Mouse (Mus musculus): Measurements from ENCODE around the gene Ubqln4. TPM values are rescaled to one million over a fixed set of nuclear protein-coding genes. Genes with fewer than 3 reads are reported as not detected.
"Not testable (repeated sequence)": the region's sequence is repeated elsewhere in the genome, so short reads cannot be mapped to it uniquely, and the experiment has no call there.

Ubqln4 gene
- total and polyA plus RNA-seq, 3 experiments = 61.1 to 100 (median 96.2) TPM

- DNase-seq = not testable (repeated sequence)
Measured at GRCm38 (mm10) chr3:88596547-88596946, 43.0 kb downstream of the Ubqln4 start.

DNA sequence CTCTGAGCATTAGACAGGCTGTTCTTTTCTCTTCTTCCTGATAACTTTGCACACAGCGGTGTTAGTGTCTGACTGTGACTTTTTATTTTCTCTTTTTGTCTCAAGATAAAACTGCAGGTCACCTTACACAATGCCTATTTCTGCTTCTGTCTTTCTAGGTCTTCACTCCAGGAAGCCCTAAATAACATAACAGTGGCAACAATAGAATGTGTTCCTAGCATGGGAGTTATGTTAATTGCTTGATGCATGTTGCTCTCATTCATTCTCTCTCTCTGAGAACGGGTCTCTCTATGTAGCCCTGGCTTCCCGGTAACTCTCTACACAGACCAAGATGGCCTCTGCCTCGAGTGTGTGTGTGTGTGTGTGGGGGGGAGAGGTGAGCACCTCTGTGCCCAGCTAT, 48.9 kb downstream of the Ubqln4 start:
- no peak for DNase-seq

- peak; percentile 87 for DNase-seq
Measured at GRCm38 (mm10) chr3:88603714-88604161, 50.2 kb downstream of the Ubqln4 start.

- DNase-seq = no peak
Measured at GRCm38 (mm10) chr3:88604863-88605262, 51.3 kb downstream of the Ubqln4 start.

DNA sequence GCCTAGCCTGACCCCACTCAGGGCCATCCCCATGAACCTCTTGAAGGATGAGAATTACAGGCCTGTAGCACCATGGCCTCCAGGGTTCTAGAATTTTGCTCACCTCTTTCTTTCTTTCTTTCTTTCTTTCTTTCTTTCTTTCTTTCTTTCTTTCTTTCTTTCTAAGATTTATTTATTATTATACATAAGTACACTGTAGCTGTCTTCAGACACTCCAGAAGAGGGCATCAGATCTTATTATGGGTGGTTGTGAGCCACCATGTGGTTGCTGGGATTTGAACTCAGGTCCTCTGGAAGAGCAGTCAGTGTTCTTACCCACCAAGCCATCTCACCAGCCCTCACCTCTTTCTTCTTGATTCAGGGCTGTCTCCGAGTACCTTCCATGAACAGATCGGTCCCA, 52.1 kb downstream of the Ubqln4 start, which contains the start of gene Arhgef2:
Gene Arhgef2, plus strand, starts transcription at position 301 of the 400 bp plus-strand sequence.
- not testable (repeated sequence) for DNase-seq

- peak; percentile 88 for DNase-seq
Measured at GRCm38 (mm10) chr3:88607065-88607757, 53.7 kb downstream of the Ubqln4 start.

- no peak for DNase-seq
Measured at GRCm38 (mm10) chr3:88607758-88608138, 54.2 kb downstream of the Ubqln4 start.

DNA sequence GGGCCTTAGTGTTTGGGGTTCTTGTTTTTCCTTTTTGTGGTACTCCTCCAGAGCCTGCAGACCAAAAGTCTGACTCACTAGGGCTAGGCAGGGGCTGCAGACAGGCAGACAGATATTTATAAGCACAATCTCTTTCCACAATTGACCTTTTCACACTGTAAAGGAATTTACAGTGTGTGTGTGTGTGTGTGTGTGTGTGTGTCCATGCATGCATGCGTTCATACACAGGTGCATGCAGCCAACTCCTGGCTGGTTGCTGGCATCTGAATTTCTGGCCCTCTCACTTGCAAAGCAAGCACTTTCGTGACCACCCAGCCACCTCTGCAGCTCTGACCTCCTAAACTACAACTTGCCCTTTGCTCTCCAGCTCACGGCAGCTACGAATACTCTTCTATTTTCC, 55.5 kb downstream of the Ubqln4 start:
- DNase-seq = no peak

- DNase-seq = no peak
Measured at GRCm38 (mm10) chr3:88614418-88614817, 60.9 kb downstream of the Ubqln4 start.

DNA sequence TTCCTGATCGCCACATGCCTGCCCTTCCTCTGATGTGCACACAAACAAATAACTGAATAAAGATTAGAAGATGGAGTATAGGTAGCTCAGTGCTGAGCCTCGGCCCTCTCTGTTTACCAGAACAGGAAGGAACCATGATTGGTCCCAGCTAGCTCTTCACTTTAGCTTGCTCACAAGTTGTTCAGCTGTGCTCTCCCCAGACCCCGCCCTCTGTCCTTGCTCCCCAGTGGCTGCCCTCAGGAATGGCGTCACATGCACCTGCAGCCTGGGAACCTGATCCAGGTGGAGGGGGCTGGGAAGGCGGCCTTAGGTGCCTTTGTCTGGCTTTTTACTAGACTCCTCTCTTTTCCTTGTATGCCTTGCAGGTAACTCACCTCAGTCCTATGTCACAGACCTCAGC, 61.6 kb downstream of the Ubqln4 start:
- DNase-seq = no peak

DNA sequence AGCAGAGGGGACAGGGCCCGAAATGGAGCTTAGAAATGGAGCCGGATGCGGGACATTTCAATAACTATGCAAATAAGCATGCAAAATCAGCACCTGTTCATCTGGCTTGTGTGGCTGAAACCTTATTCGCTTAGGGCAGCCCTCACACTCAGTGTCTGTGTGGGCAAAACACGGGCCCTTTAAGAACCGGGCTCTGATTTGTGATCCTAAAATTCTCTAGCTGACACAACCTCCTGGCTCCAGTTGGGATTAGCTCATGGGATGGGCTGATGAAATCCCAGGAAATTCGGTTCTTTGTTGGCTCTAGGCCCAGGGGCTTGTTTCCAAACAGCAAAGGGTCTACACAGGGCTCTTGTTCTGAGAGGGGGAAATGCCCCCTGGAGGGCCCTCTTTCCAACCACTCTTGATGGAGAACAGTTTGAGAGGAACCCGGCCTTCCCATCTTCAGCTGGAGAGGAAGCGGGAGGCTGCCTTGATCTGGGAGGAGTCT, 62.4 kb downstream of the Ubqln4 start:
- peak; percentile 53 for DNase-seq

GRCm38 (mm10) chr3:88616951-88617500, 63.5 kb downstream of the Ubqln4 start:
- no peak for DNase-seq

DNA sequence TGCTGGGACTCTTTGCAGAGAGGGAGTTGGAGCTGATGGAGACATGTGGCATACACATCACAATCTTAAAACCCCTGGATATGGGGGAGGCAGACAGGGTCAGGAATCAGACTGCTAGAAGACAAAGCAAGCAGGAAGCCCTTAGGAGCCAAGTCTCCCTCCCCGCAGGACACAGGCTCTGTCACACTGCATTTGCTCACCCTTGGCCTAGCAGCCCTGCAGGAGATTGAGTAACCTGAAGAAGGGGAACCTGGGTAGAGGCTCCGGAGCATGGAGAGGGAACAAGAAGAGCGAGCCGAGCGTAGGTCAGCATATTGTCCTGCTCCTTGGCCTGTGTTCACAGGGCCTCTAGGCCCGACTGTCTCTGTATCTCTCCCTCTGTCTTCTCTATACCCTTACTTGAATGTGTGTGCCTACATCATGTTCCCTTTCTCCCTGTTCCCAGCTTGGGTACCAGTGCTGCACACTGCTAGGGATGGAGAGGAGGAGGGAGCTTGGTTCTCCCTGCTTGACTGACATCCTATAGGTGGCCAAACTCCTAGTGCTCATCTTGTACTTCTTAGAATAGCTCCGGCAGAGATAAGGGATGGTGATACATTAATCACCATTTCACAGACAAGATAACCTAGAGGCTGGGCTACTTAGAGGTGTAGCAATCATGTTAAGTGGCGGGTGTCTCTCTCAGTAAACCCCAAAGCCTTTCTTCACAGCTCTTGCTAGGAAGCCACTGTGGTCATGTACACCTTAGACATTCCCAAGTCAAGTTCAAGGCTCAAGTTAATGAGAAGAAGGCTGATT, 64.7 kb downstream of the Ubqln4 start:
- no peak for DNase-seq

Small RNA genes within 50 kb of the gene (microRNA-seq; reads per million reads assigned to microRNA genes)
- gene Mir1905 = 0 reads per million in 2 experiments

Other genes starting within 250 kb of the Ubqln4 start
- gene Glmp, start 228.7 kb upstream of the Ubqln4 start, total RNA-seq (2021) = 100 to 1,000 TPM; 229 to 231 TPM
- 145 and 186 TPM in 2 replicates for gene Glmp, start 228.7 kb upstream of the Ubqln4 start, polyA plus RNA-seq (2012; rRNA removed)
- gene Tmem79, start 217.6 kb upstream of the Ubqln4 start, total RNA-seq (2021) = 10 to 100 TPM; 13.9 to 14.1 TPM
- gene Tmem79, start 217.6 kb upstream of the Ubqln4 start, polyA plus RNA-seq (2012; rRNA removed) = 20.1 and 22.3 TPM in 2 replicates
- 10 to 100 TPM; 42.9 to 47.5 TPM for gene Smg5, start 217.5 kb upstream of the Ubqln4 start, total RNA-seq (2021)
- 56.3 and 60.2 TPM in 2 replicates for gene Smg5, start 217.5 kb upstream of the Ubqln4 start, polyA plus RNA-seq (2012; rRNA removed)
- gene Paqr6, start 189.2 kb upstream of the Ubqln4 start, total RNA-seq (2021) = 1 to 10 TPM; 1.1 to 4.7 TPM
- gene Paqr6, start 189.2 kb upstream of the Ubqln4 start, polyA plus RNA-seq (2012; rRNA removed) = 13.5 and 20.0 TPM in 2 replicates
- gene Bglap3, start 181.0 kb upstream of the Ubqln4 start, total RNA-seq (2021) = 1 to 10 TPM in 1 of 2 experiments, under 1 TPM in 1; 0.63 to 1.2 TPM
- not detected in 2 replicates for gene Bglap3, start 181.0 kb upstream of the Ubqln4 start, polyA plus RNA-seq (2012; rRNA removed)
- gene Bglap2, start 175.1 kb upstream of the Ubqln4 start, total RNA-seq (2021) = 1 to 10 TPM in 1 of 2 experiments, not detected in 1; 2.2 TPM
- gene Bglap2, start 175.1 kb upstream of the Ubqln4 start, polyA plus RNA-seq (2012; rRNA removed) = 0.28 TPM in 1 of 2 replicates, not detected in the other
- gene Bglap, start 169.3 kb upstream of the Ubqln4 start, total RNA-seq (2021) = 1 to 10 TPM in 1 of 2 experiments, under 1 TPM in 1; 0.86 to 3.4 TPM
- gene Bglap, start 169.3 kb upstream of the Ubqln4 start, polyA plus RNA-seq (2012; rRNA removed) = 1.1 TPM in 1 of 2 replicates, not detected in the other
- 10 to 100 TPM; 31.1 to 43.0 TPM for gene Pmf1, start 143.4 kb upstream of the Ubqln4 start, total RNA-seq (2021)
- 75.8 and 77.4 TPM in 2 replicates for gene Pmf1, start 143.4 kb upstream of the Ubqln4 start, polyA plus RNA-seq (2012; rRNA removed)
- gene Slc25a44, start 128.6 kb upstream of the Ubqln4 start, total RNA-seq (2021) = 10 to 100 TPM; 51.1 to 59.4 TPM
- gene Slc25a44, start 128.6 kb upstream of the Ubqln4 start, polyA plus RNA-seq (2012; rRNA removed) = 40.7 and 40.9 TPM in 2 replicates
- gene Sema4a, start 92.6 kb upstream of the Ubqln4 start, total RNA-seq (2021) = 10 to 100 TPM in 1 of 2 experiments, 1 to 10 TPM in 1; 8.8 to 14.3 TPM
- gene Sema4a, start 92.6 kb upstream of the Ubqln4 start, polyA plus RNA-seq (2012; rRNA removed) = 31.8 and 42.4 TPM in 2 replicates
- 100 to 1,000 TPM in 1 of 2 experiments, 10 to 100 TPM in 1; 78.2 to 158 TPM for gene Lmna, start 43.8 kb upstream of the Ubqln4 start, total RNA-seq (2021)
- 170 and 236 TPM in 2 replicates for gene Lmna, start 43.8 kb upstream of the Ubqln4 start, polyA plus RNA-seq (2012; rRNA removed)
- 1 to 10 TPM; 2.3 to 3.2 TPM for gene Mex3a, start 21.4 kb upstream of the Ubqln4 start, total RNA-seq (2021)
- gene Mex3a, start 21.4 kb upstream of the Ubqln4 start, polyA plus RNA-seq (2012; rRNA removed) = 1.7 and 2.1 TPM in 2 replicates
- gene Rab25, start 5.5 kb upstream of the Ubqln4 start, total RNA-seq (2021) = not detected
- 0.09 and 0.10 TPM in 2 replicates for gene Rab25, start 5.5 kb upstream of the Ubqln4 start, polyA plus RNA-seq (2012; rRNA removed)
- gene Lamtor2, start 684 bp upstream of the Ubqln4 start, total RNA-seq (2021) = 100 to 1,000 TPM; 153 to 154 TPM
- 107 and 117 TPM in 2 replicates for gene Lamtor2, start 684 bp upstream of the Ubqln4 start, polyA plus RNA-seq (2012; rRNA removed)
- gene Ssr2, start 22.1 kb downstream of the Ubqln4 start, total RNA-seq (2021) = 100 to 1,000 TPM; 178 to 218 TPM
- gene Ssr2, start 22.1 kb downstream of the Ubqln4 start, polyA plus RNA-seq (2012; rRNA removed) = 110 and 151 TPM in 2 replicates
- gene Arhgef2, start 52.2 kb downstream of the Ubqln4 start, total RNA-seq (2021) = 10 to 100 TPM; 26.3 to 33.3 TPM
- gene Arhgef2, start 52.2 kb downstream of the Ubqln4 start, polyA plus RNA-seq (2012; rRNA removed) = 35.9 and 37.5 TPM in 2 replicates
- gene Rxfp4, start 99.4 kb downstream of the Ubqln4 start, total RNA-seq (2021) = not detected
- gene Rxfp4, start 99.4 kb downstream of the Ubqln4 start, polyA plus RNA-seq (2012; rRNA removed) = not detected in 2 replicates
- gene Khdc4, start 132.0 kb downstream of the Ubqln4 start, total RNA-seq (2021) = 10 to 100 TPM; 43.2 to 67.9 TPM
- 55.7 and 61.4 TPM in 2 replicates for gene Khdc4, start 132.0 kb downstream of the Ubqln4 start, polyA plus RNA-seq (2012; rRNA removed)
- gene Rit1, start 163.1 kb downstream of the Ubqln4 start, total RNA-seq (2021) = 10 to 100 TPM; 49.2 to 58.9 TPM
- gene Rit1, start 163.1 kb downstream of the Ubqln4 start, polyA plus RNA-seq (2012; rRNA removed) = 41.4 and 41.5 TPM in 2 replicates
- gene Syt11, start 221.4 kb downstream of the Ubqln4 start, total RNA-seq (2021) = 10 to 100 TPM; 10.1 to 15.1 TPM
- 5.1 and 5.7 TPM in 2 replicates for gene Syt11, start 221.4 kb downstream of the Ubqln4 start, polyA plus RNA-seq (2012; rRNA removed)